Mouse (Mus musculus): ENCODE measurements around the gene Hist1h2ak. TPM values are rescaled to one million over a fixed set of nuclear protein-coding genes. Genes with fewer than 3 reads are reported as not detected.
"Not testable (repeated sequence)": the region's sequence is repeated elsewhere in the genome, so short reads cannot be mapped to it uniquely, and the experiment has no call there.

Hist1h2ak gene
- total RNA-seq, 2 experiments from 2014 or later, result 5.7 to 11.4 TPM

- peak; percentile 65 for DNase-seq (ENCODE audit: low spot score)
- intact Hi-C loops (cut with DNase I), result no loop called here
Observed at GRCm38 (mm10) chr13:21778814-21779766, 25.5 kb upstream of the Hist1h2ak start.

GRCm38 (mm10) chr13:21755707-21756106 lies 2.1 kb upstream of the Hist1h2ak start:
- DNase-seq (ENCODE audit: low spot score), result no peak
- intact Hi-C loops (cut with DNase I), result loop anchor here (5.0 to 10.0 kb wide), 3 partner anchors 1832 to 1999 kb away; partner anchors contain the start of genes Hist1h2ab, Hist1h2ac, Hist1h2bc and Hist1h3b

- not testable (repeated sequence) for DNase-seq (ENCODE audit: low spot score)
- intact Hi-C loops (cut with DNase I), result loop anchor here (5.0 to 10.0 kb wide), 3 partner anchors 1833 to 2000 kb away; partner anchors contain the start of genes Hist1h2ab, Hist1h2ac, Hist1h2bc and Hist1h3b
Observed at GRCm38 (mm10) chr13:21754294-21755001, 821 bp upstream of the Hist1h2ak start.

GRCm38 (mm10) chr13:21753051-21753523 lies 540 bp downstream of the Hist1h2ak start:
- DNase-seq (ENCODE audit: low spot score), result no peak
- intact Hi-C loops (cut with DNase I), result loop anchor here (10.0 kb wide), 2 partner anchors 1932 to 2002 kb away; partner anchors contain the start of genes Hist1h2ab, Hist1h2ac, Hist1h2bc and Hist1h3b

GRCm38 (mm10) chr13:21752356-21752755 lies 1.3 kb downstream of the Hist1h2ak start:
- DNase-seq (ENCODE audit: low spot score), result no peak
- intact Hi-C loops (cut with DNase I), result loop anchor here (10.0 kb wide), 2 partner anchors 1932 to 2002 kb away; partner anchors contain the start of genes Hist1h2ab, Hist1h2ac, Hist1h2bc and Hist1h3b

GRCm38 (mm10) chr13:21751827-21752226 lies 1.8 kb downstream of the Hist1h2ak start:
- no peak for DNase-seq (ENCODE audit: low spot score)
- intact Hi-C loops (cut with DNase I), result loop anchor here (2.0 to 10.0 kb wide), 3 partner anchors 17 to 2003 kb away; partner anchors contain the start of genes Hist1h2ab, Hist1h2ac, Hist1h2bc and Hist1h3b

GRCm38 (mm10) chr13:21751417-21751816 lies 2.2 kb downstream of the Hist1h2ak start:
- intact Hi-C loops (cut with DNase I), result loop anchor here (2.0 to 10.0 kb wide), 3 partner anchors 17 to 2003 kb away; partner anchors contain the start of genes Hist1h2ab, Hist1h2ac, Hist1h2bc and Hist1h3b
- no peak for DNase-seq (ENCODE audit: low spot score)

GRCm38 (mm10) chr13:21750159-21751017 lies 3.2 kb downstream of the Hist1h2ak start, which contains the start of gene Hist1h4k:
Gene Hist1h4k (minus strand): TSS chr13:21750505.
- peak; percentile 72 for DNase-seq (ENCODE audit: low spot score)
- intact Hi-C loops (cut with DNase I), result loop anchor here (2.0 to 10.0 kb wide), 3 partner anchors 16 to 2004 kb away; partner anchors contain the start of genes Hist1h2ab, Hist1h2ac, Hist1h2bc and Hist1h3b

GRCm38 (mm10) chr13:21749387-21750158 lies 4.1 kb downstream of the Hist1h2ak start:
- intact Hi-C loops (cut with DNase I), result loop anchor here (2.0 to 10.0 kb wide), 3 partner anchors 15 to 2005 kb away; partner anchors contain the start of genes Hist1h2ab, Hist1h2ac, Hist1h2bc and Hist1h3b
- DNase-seq (ENCODE audit: low spot score), result no peak

- no peak for DNase-seq (ENCODE audit: low spot score)
- intact Hi-C loops (cut with DNase I), result no loop called here
Observed at GRCm38 (mm10) chr13:21745006-21745405, 8.6 kb downstream of the Hist1h2ak start.

GRCm38 (mm10) chr13:21734906-21735767 lies 18.5 kb downstream of the Hist1h2ak start, which contains the start of gene Hist1h4j:
Gene Hist1h4j (plus strand): TSS chr13:21735064.
- intact Hi-C loops (cut with DNase I), result loop anchor here (1.0 to 2.0 kb wide), 2 partner anchors 16 to 21 kb away; partner anchors contain the start of gene Hist1h4k
- peak; percentile 44 for DNase-seq (ENCODE audit: low spot score)

GRCm38 (mm10) chr13:21734010-21734905 lies 19.4 kb downstream of the Hist1h2ak start:
- intact Hi-C loops (cut with DNase I), result loop anchor here (1.0 to 2.0 kb wide), 2 partner anchors 17 to 20 kb away; partner anchors contain the start of gene Hist1h4k
- DNase-seq (ENCODE audit: low spot score), result peak; percentile 48

- DNase-seq (ENCODE audit: low spot score), result no peak
- intact Hi-C loops (cut with DNase I), result no loop called here
Observed at GRCm38 (mm10) chr13:21733466-21733865, 20.2 kb downstream of the Hist1h2ak start.

- DNase-seq (ENCODE audit: low spot score), result no peak
- intact Hi-C loops (cut with DNase I), result no loop called here
Observed at GRCm38 (mm10) chr13:21729544-21729943, 24.1 kb downstream of the Hist1h2ak start.

GRCm38 (mm10) chr13:21727948-21728572 lies 25.6 kb downstream of the Hist1h2ak start:
- no peak for DNase-seq (ENCODE audit: low spot score)
- intact Hi-C loops (cut with DNase I), result no loop called here
